Mouse (Mus musculus): Measurements from ENCODE around the gene Hmgcs1. TPM values are rescaled to one million over a fixed set of nuclear protein-coding genes. Genes with fewer than 3 reads are reported as not detected.

Hmgcs1 gene
- polyA plus RNA-seq, 1 experiment from 2014 or later = 455 TPM

GRCm38 (mm10) chr13:119729406-119729805 lies 39.2 kb downstream of the Hmgcs1 start:
- H3K9ac ChIP-seq (replicated peaks) = no peak overlapping the region
- H3K4me1 ChIP-seq (replicated peaks) = peaks cover 4% of the 10 kb centered on the region
- no peak overlapping the region for H3K27ac ChIP-seq
- no peak overlapping the region for H3K4me2 ChIP-seq (replicated peaks)
- H3K27me3 ChIP-seq = no peaks in the 10 kb centered on the region
- no peaks in the 10 kb centered on the region for H3K36me3 ChIP-seq
- 93% methylated on average over 7 of the region's 7 CpGs for WGBS
- H3K4me3 ChIP-seq (replicated peaks) = no peak overlapping the region
- no peaks in the 10 kb centered on the region for H3K9me3 ChIP-seq
- no peak for ATAC-seq

DNA sequence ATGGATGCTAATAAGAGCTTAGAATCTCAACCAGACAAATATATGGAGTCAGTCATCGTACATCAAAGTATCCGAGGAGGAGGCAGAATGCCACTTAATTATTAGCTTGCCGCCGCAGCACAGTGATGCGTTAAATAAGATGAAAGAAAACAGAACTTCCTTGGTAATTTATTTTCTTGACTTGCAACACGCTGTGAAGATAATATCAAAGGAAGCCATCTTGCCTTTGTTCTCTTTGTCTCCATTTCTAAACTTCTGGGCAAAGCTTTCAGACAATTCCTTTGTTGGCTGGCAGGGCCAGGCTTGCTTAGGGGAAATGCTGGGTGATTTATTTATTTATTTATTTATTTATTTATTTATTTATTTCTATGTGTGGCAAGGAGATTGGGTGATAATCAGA lies 41.3 kb downstream of the Hmgcs1 start:
- Histone ChIP-seq H3K4me3 (replicated peaks) (no peak overlapping the region), H3K4me1 (replicated peaks) (peaks cover 4% of the 10 kb centered on the region), H3K4me2 (replicated peaks) (no peak overlapping the region), H3K9me3 (no peaks in the 10 kb centered on the region), H3K36me3 (no peaks in the 10 kb centered on the region), H3K9ac (replicated peaks) (no peak overlapping the region), H3K27me3 (no peaks in the 10 kb centered on the region), H3K27ac (no peak overlapping the region)
- WGBS = 41% methylated on average over 6 of the region's 6 CpGs
- no peak for ATAC-seq

- Histone ChIP-seq H3K27me3 (no peaks in the 10 kb centered on the region), H3K27ac (peak overlapping the region; percentile 53), H3K4me2 (replicated peaks) (peak overlapping the region; percentile 53), H3K4me3 (replicated peaks) (peak overlapping the region; percentile 27), H3K4me1 (replicated peaks) (peaks cover 19% of the 10 kb centered on the region), H3K9ac (replicated peaks) (peak overlapping the region; percentile 53), H3K9me3 (no peaks in the 10 kb centered on the region), H3K36me3 (no peaks in the 10 kb centered on the region)
- peak; percentile 77 for ATAC-seq
- WGBS = 4% methylated on average over 19 of the region's 19 CpGs
Measured at GRCm38 (mm10) chr13:119741390-119742237, 51.4 kb downstream of the Hmgcs1 start.

GRCm38 (mm10) chr13:119742711-119743415 lies 52.7 kb downstream of the Hmgcs1 start:
- H3K27ac ChIP-seq = no peak overlapping the region
- no peak overlapping the region for H3K4me3 ChIP-seq (replicated peaks)
- 88% methylated on average over 6 of the region's 6 CpGs for WGBS
- no peak for ATAC-seq
- H3K4me1 ChIP-seq (replicated peaks) = peaks cover 19% of the 10 kb centered on the region
- no peaks in the 10 kb centered on the region for H3K36me3 ChIP-seq
- H3K4me2 ChIP-seq (replicated peaks) = no peak overlapping the region
- no peak overlapping the region for H3K9ac ChIP-seq (replicated peaks)
- no peaks in the 10 kb centered on the region for H3K9me3 ChIP-seq
- H3K27me3 ChIP-seq = no peaks in the 10 kb centered on the region

GRCm38 (mm10) chr13:119743470-119743869 lies 53.3 kb downstream of the Hmgcs1 start:
- ATAC-seq = no peak
- no peak overlapping the region for H3K27ac ChIP-seq
- peaks cover 19% of the 10 kb centered on the region for H3K4me1 ChIP-seq (replicated peaks)
- H3K36me3 ChIP-seq = no peaks in the 10 kb centered on the region
- H3K27me3 ChIP-seq = no peaks in the 10 kb centered on the region
- H3K9ac ChIP-seq (replicated peaks) = no peak overlapping the region
- H3K9me3 ChIP-seq = no peaks in the 10 kb centered on the region
- no peak overlapping the region for H3K4me3 ChIP-seq (replicated peaks)
- no peak overlapping the region for H3K4me2 ChIP-seq (replicated peaks)
- 73% methylated on average over 3 of the region's 3 CpGs for WGBS

- peaks cover 8% of the 10 kb centered on the region for H3K4me1 ChIP-seq (replicated peaks)
- no peak overlapping the region for H3K27ac ChIP-seq
- ATAC-seq = no peak
- no peaks in the 10 kb centered on the region for H3K36me3 ChIP-seq
- H3K9ac ChIP-seq (replicated peaks) = no peak overlapping the region
- no peak overlapping the region for H3K4me2 ChIP-seq (replicated peaks)
- no peak overlapping the region for H3K4me3 ChIP-seq (replicated peaks)
- H3K9me3 ChIP-seq = no peaks in the 10 kb centered on the region
- no peaks in the 10 kb centered on the region for H3K27me3 ChIP-seq
- 93% methylated on average over 4 of the region's 4 CpGs for WGBS
Measured at GRCm38 (mm10) chr13:119746930-119747329, 56.8 kb downstream of the Hmgcs1 start.

DNA sequence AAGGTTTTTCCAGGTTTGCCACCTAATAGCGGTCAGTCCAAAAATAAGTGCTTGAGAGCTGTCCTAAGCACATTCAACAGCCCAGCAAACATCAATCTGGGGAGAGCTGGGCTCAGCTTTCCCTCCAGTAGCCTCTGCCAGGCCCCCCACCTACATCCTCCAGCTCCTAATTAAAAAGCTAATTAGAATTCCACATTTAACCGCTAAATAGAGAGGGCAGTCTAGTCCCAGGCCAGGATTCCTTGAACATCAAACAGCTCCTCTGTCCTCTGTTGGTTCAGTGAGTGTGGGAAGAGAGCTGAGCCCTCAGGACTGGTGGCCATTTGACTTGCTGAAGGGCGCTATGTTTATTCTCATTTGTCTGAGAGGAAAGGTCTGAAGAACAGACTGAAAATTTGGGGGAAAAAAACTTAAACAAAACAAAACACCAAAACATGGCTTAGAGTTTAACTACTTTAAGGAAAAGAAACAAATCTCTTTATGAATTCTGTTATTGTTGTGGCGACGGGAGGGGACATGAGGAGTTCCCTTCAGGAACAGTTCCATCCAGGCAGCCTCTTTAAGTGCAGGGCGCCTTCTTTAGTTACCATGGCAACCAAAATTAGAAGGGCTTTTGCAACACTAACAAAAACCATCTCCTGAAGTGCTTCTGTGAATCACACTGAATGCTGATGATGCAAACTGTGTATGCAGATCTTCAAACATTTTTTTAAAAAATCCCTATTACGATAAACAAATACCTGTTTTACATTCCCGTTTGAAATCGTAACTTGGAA lies 63.9 kb downstream of the Hmgcs1 start:
- H3K4me3 ChIP-seq (replicated peaks) = no peak overlapping the region; the same call in 1 of the 2 replicates
- WGBS = 35% methylated on average over 9 of the region's 9 CpGs
- H3K4me1 ChIP-seq (replicated peaks) = peaks cover 23% of the 10 kb centered on the region
- H3K4me2 ChIP-seq (replicated peaks) = peak overlapping the region; percentile 96; the same call in 1 of the 2 replicates
- ATAC-seq = peak; percentile 21; the same call in 1 of the 2 replicates
- H3K36me3 ChIP-seq = peaks cover under 1% of the 10 kb centered on the region; the same call in 1 of the 2 replicates
- H3K27ac ChIP-seq = no peak overlapping the region
- H3K9me3 ChIP-seq = no peaks in the 10 kb centered on the region
- H3K27me3 ChIP-seq = no peaks in the 10 kb centered on the region
- H3K9ac ChIP-seq (replicated peaks) = no peak overlapping the region

DNA sequence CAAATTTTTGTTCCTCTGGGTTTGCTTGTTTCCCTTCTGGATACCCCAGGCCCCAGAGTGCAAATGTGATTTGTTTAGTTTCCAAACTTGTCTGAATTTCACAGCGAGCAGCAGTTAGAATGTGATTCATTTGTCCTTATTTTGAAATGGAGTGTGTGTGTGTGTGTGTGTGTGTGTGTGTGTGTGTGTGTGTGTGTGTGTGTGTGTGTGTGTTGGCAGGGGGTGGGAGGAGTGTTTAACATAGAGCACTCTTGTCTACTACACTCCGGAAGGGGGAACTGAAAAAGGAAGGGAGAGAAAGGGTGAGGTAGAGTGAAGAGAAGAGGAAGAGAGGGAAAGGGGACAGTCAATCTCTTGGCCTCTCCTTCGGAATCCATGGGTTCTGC lies 64.4 kb downstream of the Hmgcs1 start:
- no peak overlapping the region; the same call in 1 of the 2 replicates for H3K9ac ChIP-seq (replicated peaks)
- H3K27ac ChIP-seq = no peak overlapping the region
- no peak for ATAC-seq

DNA sequence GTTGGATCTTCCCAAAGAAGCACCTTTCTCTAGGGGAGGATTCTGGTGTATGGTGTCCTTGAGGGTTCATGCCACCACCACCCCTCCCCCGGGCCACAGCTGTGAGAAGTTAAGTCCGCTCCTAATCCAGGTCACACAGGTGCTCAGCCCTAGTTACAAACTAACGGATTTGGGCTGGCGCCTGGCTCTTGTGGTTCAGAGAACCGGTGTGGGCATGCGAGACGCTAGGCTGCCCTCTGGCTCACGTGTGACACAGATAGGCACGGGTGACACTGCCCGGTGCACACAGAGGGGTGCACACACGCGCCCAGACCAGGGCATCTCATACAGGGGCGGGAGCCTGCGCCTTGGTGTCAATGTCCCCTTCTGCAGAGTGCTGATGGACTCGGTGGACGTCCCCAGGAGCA lies 65.0 kb downstream of the Hmgcs1 start:
- no peaks in the 10 kb centered on the region for H3K9me3 ChIP-seq

More for the DNA sequence above, 64.4 kb downstream of the Hmgcs1 start:
- Histone ChIP-seq H3K4me2 (replicated peaks) (peak overlapping the region; percentile 96), H3K4me3 (replicated peaks) (peak overlapping the region; percentile 60), H3K27me3 (no peaks in the 10 kb centered on the region), H3K4me1 (replicated peaks) (peaks cover 26% of the 10 kb centered on the region), H3K36me3 (peaks cover 5% of the 10 kb centered on the region; the same call in 1 of the 2 replicates), H3K9me3 (no peaks in the 10 kb centered on the region)
- 20% methylated on average over 3 of the region's 3 CpGs for WGBS

GRCm38 (mm10) chr13:119755681-119756471 lies 65.7 kb downstream of the Hmgcs1 start, which contains the start of gene Nim1k:
TSS of gene Nim1k (minus strand) at chr13:119755882.
- Histone ChIP-seq H3K4me1 (replicated peaks) (peaks cover 30% of the 10 kb centered on the region), H3K9ac (replicated peaks) (peak within 1 kb of the TSS; percentile 84), H3K4me3 (replicated peaks) (peak within 1 kb of the TSS; percentile 60), H3K27me3 (no peaks in the 10 kb centered on the region), H3K36me3 (peaks cover 5% of the 10 kb centered on the region), H3K4me2 (replicated peaks) (peak within 1 kb of the TSS; percentile 96), H3K27ac (peak within 1 kb of the TSS; percentile 84), H3K9me3 (no peaks in the 10 kb centered on the region)
- WGBS = 2% methylated on average over 43 of the region's 43 CpGs
- peak; percentile 95 for ATAC-seq

More for the DNA sequence above, 65.0 kb downstream of the Hmgcs1 start:
- ATAC-seq = peak; percentile 75
- H3K27me3 ChIP-seq = no peaks in the 10 kb centered on the region
- H3K27ac ChIP-seq = peak overlapping the region; percentile 84
- H3K4me2 ChIP-seq (replicated peaks) = peak overlapping the region; percentile 96
- WGBS = under 1% methylated on average over 16 of the region's 16 CpGs
- H3K9ac ChIP-seq (replicated peaks) = peak overlapping the region; percentile 84
- peak overlapping the region; percentile 60 for H3K4me3 ChIP-seq (replicated peaks)
- peaks cover 5% of the 10 kb centered on the region; the same call in 1 of the 2 replicates for H3K36me3 ChIP-seq
- peaks cover 30% of the 10 kb centered on the region for H3K4me1 ChIP-seq (replicated peaks)

- H3K36me3 ChIP-seq = peaks cover 14% of the 10 kb centered on the region
- 34% methylated on average over 5 of the region's 5 CpGs for WGBS
- H3K4me1 ChIP-seq (replicated peaks) = peaks cover 30% of the 10 kb centered on the region
- no peak overlapping the region; the same call in 1 of the 2 replicates for H3K4me2 ChIP-seq (replicated peaks)
- 0 out of 2 replicates have a peak overlapping the region, but pooled peaks have one; percentile 60 for H3K4me3 ChIP-seq (replicated peaks)
- no peak overlapping the region for H3K9ac ChIP-seq (replicated peaks)
- no peak overlapping the region for H3K27ac ChIP-seq
- no peaks in the 10 kb centered on the region for H3K27me3 ChIP-seq
- no peak for ATAC-seq
- no peaks in the 10 kb centered on the region for H3K9me3 ChIP-seq
Measured at GRCm38 (mm10) chr13:119756831-119757230, 66.7 kb downstream of the Hmgcs1 start.

Measured in midbrain, embryonic 13.5 days (tissue).